Mouse (Mus musculus): ENCODE measurements around the gene Usp21. TPM values are rescaled to one million over a fixed set of nuclear protein-coding genes. Genes with fewer than 3 reads are reported as not detected.

Usp21 gene
- total RNA-seq, 2 experiments from 2014 or later = 33.0 to 50.1 TPM

DNA sequence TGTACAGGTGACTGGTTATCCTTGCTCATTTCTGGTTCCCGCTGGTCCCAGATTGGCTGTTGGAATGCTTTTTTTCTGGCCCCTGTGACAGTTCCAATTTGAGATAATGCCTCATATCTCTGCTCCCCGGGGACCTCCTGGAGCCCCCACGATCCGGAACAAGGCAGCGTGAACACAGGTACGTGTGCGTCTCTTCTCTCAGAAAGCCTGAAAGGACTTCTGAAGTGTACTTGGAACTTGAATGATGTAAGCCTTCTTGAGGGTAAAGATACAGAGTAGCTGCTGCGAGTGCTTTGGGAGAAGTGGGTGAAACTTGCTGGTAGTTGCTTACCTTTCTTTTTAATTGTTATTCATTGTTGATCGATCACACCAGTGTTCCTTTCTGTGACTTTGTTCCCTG lies 16.6 kb downstream of the Usp21 start:
- ATAC-seq (replicated peaks; ENCODE audit: low FRiP score, low TSS enrichment, poor library complexity, severe bottlenecking) = no peak

DNA sequence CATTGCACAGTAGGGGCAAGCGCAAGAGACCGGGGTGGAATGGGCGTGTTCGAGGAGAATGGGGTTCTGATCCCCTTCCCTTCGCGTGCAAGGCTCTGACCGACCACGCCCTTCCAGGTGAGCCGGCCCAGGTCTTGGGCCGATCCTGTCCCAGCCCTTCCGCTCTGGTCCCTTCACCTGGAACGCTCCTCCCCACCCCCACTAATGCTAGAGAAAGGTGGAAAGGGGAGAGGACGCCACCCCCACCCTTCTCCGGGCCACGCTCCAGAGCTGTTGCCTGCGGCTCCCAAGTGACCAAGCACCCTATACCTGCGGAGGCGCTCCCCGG lies 17.3 kb downstream of the Usp21 start:
- ATAC-seq (replicated peaks; ENCODE audit: low FRiP score, low TSS enrichment, poor library complexity, severe bottlenecking) = peak; percentile 39

DNA sequence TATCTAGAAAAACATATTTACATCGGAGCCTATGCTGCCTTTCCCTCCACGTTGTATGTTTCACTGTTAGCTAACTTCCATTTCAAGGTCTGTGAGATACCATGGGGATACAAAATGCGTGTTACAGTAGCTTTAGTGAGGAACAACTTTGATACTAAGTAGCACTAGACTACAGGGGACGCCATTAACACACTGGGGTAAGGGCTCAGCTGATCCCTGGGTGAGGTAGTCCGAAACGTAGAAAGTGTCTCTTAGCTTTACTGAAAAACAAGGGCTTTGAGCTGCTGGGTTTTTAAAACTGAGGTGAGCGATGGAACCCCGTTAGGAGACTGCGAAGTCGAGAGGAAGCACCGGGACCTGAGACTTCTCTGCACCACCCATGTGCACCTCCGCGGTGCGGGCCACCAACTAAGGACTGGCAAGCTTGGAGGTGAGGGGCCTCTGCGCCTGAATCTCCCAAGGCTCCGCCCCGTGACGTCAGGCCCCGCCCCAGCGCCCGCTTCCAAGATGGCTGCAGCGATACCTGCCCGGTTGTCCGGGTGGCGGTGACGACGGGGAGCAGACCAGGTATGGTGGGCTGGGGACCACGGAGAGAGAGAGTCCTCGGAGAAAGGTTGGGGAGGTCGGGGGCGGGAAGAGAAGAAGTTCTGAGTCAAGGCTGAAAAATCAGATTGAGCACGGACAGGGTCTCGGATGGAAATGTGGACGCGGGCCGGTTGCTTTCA lies 17.8 kb downstream of the Usp21 start, which contains the start of gene B4galt3:
Gene B4galt3 (plus strand): TSS at position 481 of the 725 bp plus-strand sequence.
- ATAC-seq (replicated peaks; ENCODE audit: low FRiP score, low TSS enrichment, poor library complexity, severe bottlenecking) = peak; percentile 97

DNA sequence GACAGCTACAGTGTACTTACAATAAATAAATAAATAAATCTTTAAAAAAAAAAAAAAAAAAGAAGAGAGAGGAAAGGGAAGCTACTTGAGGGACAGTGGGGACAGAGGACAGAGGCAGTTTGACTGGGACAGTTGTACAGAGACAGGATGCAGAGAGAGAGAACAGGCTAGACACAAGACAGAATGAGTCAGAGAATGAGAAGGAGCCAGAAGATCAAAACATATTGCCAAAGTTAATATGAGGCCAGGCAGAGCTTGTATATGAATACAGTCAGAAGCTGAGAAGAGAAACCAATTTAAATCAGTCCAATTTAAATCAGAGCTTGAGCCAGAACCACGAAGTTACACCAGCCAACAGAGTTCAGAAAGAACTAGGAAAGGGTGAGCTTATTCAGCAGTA lies 19.4 kb downstream of the Usp21 start:
- ATAC-seq (replicated peaks; ENCODE audit: low FRiP score, low TSS enrichment, poor library complexity, severe bottlenecking) = no peak

DNA sequence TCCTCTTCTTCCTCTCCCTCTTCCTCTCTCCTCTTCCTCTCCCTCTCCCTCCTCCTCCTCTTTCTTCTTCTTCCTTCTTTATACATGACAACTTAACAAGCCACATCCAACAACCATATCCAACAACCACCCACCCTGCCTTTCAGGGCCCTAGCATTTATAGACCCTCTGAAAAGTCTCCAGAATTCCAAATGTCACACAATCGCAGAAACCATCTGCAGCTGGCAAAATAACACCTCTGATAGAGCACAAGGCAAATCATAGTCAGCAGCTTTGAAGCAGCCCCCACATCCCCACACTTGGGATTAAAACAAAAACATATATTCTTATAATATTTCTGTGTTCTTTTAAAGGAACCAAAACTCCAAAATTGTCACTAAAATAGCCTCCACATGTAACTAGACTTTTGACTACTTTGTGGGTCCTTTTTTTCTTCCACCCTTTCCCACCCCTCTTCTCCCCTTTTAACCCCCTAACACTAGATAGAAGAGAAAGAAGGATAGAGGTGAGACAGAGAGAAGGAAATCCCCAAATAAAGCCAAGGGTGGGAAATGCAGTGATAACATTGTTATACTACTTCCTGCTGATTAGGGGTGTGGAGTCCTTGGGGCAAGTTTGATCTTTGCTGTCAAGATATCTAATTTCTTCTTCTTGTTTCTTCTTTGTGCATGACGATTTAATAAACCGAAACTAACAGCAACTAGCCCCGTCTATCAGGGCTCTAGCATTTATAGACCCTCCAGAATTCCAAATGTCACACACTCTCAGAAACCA lies 21.6 kb downstream of the Usp21 start:
- ATAC-seq (replicated peaks; ENCODE audit: low FRiP score, low TSS enrichment, poor library complexity, severe bottlenecking) = no peak

DNA sequence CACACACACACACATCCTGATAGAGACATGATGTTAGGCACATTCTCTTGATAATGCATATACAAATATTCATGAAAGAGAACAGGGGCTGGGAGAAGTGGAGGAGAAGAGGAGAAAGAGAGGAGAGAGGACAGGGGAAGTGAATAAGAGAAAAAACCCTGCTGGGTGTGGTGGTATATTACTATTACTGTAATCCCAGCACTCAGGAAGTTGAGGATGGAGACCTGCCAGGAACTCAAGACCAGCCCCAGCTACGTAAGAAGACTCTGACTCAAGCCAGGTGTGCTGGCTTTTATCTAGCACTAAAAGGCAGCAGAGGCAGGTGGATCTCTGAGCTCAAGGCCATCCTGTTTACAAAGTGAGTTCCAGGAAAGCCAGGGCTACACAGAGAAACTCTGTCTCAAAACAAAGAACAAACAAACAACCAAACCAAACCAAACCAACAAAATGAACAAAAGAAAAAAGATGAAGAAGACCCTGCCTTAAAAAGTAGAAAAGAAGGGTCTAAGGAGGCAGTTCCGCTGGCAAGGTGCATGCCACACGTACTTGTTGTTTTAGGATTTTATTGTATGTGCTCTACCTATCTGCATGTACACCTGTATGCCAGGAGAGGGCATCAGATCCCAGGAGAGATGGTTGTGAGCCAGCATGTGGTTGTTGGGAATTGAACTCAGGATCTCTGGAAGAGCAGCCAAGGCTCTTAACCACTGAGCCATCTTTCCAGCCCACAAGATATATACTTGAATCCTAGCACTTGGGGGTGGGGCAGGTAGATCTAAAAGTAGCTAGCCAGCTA lies 23.9 kb downstream of the Usp21 start:
- no peak for ATAC-seq (replicated peaks; ENCODE audit: low FRiP score, low TSS enrichment, poor library complexity, severe bottlenecking)

DNA sequence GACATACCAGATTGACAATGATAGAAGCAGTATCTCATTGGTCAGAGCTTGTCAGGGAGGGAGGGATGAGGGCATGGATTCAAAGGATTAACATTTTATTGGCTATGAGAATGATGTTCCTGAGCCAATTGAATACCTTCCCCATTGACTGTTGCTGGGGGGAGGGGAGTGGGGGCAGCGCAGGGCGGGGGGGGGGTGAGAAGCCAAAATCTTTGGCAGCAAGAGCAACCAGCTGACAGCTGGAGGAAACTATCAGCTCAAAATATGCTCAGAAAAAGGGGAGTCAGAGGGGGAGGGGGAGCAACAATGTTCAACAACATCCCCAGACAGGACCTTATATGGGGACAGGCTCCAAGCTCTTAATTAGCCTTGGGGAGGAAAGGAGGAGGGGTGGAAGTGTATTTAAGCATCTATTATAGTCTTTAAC lies 24.6 kb downstream of the Usp21 start:
- no peak for ATAC-seq (replicated peaks; ENCODE audit: low FRiP score, low TSS enrichment, poor library complexity, severe bottlenecking)

DNA sequence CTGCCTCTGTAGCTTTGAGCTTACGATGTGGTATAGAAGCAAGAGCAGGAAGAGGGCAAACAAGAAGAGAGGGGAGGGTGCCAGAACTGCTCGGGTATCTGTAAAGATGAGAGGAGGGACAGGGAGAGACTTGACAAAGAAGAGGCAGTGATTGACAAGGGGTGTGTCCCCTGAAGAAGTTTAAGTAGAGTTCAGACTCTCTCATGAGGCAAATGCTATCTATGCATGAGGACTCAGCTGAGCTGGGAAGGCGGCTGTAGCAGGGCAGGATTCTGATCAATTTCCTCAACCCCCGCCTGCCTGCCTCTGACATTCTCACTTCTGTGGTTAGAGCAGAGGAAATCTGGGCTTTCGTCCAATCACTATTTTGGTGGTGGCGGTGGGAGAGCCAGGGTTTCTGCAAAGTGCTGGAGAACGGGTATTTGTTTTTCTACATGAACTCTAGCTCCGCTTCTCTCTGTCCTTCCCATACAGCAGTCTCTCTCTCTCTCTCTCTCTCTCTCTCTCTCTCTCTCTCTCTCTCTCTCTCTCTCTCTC lies 25.1 kb downstream of the Usp21 start:
- ATAC-seq (replicated peaks; ENCODE audit: low FRiP score, low TSS enrichment, poor library complexity, severe bottlenecking) = peak; percentile 25; the same call in 1 of the 2 replicates

DNA sequence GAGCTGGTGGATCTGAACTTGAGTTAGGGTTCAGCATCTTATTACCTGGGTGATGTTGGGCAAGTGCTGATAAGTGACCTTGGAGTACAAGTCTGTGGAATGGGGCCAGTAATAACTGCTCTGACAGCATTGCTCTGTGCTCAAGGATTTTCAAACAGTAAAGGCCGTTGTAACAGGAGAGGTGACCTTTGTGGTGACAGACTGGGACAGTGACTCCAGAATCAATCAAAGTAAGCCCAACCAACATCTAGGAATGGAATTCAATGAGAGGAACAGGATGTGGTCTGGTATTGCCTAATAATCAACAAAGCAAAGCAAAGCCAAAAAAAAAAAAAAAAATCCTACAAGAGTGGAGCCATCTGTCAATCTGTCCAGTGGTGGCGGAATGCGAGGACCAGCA lies 27.5 kb downstream of the Usp21 start:
- no peak for ATAC-seq (replicated peaks; ENCODE audit: low FRiP score, low TSS enrichment, poor library complexity, severe bottlenecking)

DNA sequence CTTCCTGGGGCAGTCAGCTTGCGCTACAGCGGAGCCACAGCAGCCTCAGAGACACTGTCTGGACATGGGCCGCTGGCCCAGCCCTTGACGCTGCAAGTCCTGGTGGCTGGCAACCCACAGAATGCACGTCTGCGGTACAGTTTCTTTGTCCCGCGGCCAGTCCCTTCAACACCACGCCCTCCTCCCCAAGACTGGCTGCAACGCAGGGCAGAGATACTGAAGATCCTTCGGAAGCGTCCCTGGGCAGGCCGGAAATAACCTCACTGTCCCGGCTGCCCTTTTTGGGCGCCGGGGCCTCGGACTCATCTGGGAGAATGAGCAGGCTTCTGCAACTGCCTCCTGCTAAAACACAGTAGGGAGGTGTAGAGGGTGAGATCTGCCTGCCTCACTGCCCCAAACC lies 28.9 kb downstream of the Usp21 start:
- 0 out of 2 replicates have a peak, but pooled peaks have one; percentile 17 for ATAC-seq (replicated peaks; ENCODE audit: low FRiP score, low TSS enrichment, poor library complexity, severe bottlenecking)

DNA sequence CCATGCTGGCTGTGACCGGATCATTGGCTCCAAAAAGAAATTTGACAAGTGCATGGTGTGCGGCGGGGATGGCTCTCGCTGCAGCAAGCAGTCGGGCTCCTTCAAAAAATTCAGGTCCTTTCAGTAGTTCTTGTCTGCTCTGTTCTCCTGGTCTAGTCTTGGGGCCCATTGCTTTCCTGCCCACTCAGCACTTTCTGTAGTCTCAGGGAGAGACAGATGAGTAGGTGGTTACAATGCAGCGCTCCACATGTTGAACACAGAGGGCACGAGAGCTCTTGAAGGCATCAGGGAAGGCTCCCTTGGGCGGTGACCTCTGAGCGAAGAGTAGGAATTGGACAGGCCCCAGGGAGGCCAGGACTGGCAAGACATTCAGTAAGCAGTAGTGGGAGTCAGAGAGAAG lies 30.0 kb downstream of the Usp21 start:
- no peak for ATAC-seq (replicated peaks; ENCODE audit: low FRiP score, low TSS enrichment, poor library complexity, severe bottlenecking)

DNA sequence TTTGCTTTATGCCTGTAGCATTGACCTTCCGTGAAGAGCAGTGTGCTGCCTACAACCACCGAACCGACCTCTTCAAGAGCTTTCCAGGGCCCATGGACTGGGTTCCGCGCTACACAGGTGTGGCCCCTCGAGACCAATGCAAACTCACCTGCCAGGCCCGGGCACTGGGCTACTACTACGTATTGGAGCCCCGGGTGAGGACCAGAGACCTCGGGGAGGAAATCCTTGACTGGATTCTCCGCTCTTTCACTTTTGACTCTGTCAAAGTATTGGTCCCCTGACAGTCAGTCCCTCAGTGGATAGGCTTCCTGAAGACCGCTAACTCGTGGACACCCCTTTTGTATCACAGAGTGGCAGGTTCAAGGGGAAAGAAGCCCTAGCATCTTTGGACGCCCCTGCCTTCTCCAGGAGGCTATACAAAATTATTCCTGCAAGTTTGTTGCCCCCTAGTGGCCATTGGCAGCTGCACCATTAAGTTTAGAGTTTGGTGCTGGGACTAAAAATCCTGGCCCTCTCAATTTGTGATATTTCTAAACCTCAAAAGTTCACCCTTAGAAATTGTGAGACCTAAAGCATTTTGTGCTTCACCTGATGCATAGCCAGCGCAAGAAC lies 30.7 kb downstream of the Usp21 start:
- peak; percentile 64 for ATAC-seq (replicated peaks; ENCODE audit: low FRiP score, low TSS enrichment, poor library complexity, severe bottlenecking)

DNA sequence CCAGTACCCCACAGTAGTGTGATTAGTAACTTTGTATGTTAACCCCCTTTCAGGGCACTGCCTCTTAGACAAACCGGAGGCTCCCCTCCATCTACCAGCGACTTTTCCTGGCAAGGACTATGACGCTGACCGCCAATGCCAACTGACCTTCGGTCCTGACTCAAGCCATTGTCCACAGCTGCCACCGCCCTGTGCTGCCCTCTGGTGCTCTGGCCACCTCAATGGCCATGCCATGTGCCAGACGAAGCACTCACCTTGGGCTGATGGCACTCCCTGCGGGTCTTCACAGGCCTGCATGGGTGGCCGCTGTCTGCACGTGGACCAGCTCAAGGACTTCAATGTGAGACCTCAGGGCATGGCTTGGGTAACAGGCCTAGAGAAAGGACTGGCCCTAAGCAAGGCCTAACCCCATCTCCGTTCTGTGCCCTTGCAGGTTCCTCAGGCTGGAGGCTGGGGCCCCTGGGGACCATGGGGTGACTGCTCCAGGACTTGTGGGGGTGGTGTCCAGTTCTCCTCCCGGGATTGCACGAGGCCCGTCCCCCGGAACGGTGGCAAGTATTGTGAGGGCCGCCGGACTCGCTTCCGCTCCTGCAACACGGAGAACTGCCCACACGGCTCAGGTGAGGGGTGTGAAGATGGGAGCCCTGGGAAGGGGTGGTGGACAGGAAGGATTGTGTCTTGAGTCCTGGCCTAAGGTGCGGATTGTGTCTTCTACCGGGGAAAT lies 31.5 kb downstream of the Usp21 start:
- ATAC-seq (replicated peaks; ENCODE audit: low FRiP score, low TSS enrichment, poor library complexity, severe bottlenecking) = no peak

DNA sequence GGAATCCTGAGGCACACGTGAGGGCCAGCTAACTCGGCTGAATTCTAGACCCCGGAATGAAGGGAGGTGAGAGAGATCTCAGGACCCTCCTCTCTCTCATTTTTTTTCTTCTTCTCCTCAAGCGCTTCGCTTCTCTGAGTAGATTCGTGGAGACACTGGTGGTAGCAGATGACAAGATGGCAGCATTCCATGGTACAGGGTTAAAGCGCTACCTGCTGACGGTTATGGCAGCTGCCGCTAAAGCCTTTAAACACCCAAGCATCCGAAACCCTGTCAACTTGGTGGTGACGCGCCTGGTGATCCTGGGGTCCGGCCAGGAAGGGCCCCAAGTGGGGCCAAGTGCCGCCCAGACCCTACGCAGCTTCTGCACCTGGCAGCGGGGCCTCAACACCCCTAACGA lies 35.4 kb downstream of the Usp21 start:
- ATAC-seq (replicated peaks; ENCODE audit: low FRiP score, low TSS enrichment, poor library complexity, severe bottlenecking) = no peak

DNA sequence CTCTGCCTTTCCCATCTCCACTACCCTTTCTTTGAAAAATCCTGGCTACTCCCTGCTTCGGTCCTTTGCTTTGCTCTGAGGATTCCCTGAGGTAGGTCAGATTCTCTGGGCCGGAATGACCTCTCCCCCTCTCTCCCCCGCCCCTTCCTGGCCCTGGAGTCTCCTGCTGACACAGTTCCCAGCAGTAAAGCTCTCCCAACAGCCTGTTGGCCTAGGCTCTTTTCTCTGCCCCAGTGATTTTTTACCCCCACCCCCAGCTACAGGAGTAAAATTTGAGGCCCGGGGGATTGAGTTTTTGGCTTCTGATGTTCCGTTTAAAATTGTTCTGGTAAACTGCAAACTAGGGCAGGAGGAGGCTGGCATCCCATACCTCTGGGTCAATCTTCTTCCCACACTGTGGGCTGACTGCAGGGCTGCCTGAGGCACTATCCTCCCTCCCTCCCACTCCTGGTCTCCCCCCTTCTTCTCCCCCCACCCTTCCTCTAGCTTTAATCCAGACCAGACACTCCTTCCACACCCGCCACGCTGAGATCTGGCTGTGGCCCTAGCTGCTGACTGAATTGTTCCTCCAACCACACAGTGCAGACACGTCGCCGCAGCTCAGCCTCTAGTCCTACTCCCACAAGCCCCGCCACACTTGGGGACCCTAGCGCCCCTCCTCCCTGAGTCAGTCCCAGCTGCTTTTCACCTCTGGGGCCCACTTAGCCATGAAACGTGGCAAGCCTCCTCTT lies 36.0 kb downstream of the Usp21 start:
- ATAC-seq (replicated peaks; ENCODE audit: low FRiP score, low TSS enrichment, poor library complexity, severe bottlenecking) = no peak

DNA sequence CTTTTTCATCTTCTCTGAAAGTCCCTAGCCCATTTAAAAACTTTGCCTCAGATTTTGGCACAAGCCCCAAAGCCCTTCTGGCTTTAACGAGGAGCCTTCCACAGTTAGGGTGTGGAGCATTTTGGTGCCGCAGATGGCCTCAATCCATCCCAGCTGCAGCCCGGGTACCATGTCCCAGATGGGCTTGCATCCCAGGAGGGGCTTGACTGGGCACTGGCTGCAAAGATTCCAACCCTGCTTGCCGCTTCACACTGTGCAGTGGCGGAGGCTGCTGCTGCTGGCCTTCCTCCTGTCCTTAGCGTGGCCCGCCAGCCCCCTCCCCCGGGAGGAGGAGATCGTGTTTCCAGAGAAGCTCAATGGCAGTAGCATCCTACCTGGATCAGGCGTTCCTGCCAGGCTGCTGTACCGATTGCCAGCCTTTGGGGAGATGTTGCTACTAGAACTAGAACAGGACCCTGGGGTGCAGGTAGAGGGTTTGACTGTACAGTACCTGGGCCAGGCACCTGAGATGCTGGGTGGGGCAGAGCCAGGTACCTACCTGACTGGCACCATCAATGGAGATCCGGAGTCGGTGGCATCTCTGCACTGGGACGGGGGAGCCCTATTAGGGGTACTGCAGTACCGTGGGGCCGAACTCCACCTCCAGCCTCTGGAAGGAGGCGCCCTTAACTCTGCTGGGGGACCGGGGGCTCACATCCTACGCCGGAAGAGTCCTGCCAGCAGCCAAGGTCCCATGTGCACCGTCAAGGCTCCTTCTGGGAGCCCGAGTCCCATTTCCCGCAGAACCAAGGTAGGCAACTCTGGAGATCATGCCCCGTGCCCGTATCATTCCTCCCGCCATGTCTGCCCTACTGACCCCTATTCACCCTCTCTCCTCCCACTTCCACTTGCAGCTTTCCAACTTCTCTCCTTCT lies 36.9 kb downstream of the Usp21 start, which contains the start of gene Ndufs2:
Gene Ndufs2 (minus strand): TSS at position 709 of the 914 bp plus-strand sequence.
- ATAC-seq (replicated peaks; ENCODE audit: low FRiP score, low TSS enrichment, poor library complexity, severe bottlenecking) = no peak

DNA sequence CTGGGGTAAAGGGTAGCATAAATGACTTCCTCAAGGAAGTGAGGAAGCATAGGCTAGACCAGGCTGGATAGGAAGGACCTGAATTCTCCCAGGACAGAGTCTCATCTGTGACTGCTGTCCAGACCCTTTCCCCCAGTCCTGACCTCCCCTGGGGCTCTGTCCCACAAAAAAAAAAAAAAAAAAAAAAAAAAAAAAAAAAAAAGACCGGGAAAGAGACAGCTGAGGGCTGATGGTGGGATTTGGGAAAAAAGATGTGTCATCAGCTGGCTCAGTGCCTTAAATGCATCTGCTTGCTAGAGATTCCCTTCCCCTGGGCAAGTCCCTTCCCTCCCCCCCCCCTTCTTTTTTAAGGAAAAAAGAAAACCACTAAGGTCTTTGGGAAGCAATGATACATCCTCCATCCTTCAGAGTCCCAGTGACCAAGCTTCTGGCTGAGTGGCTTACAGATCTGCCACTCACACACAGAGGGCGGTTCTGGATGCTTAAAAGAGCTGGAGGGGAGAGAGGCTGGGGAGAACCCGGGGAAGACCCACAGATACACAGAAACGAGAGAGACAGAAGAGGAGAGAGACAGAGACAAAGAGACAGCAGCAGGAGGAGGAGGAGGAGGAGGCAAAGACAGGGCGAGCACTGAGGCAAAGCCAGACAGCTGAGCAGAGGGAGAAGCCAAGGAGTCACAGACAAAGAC lies 37.7 kb downstream of the Usp21 start, which contains the start of gene Adamts4:
Gene Adamts4 (plus strand): TSS at position 509 of the 688 bp plus-strand sequence.
- ATAC-seq (replicated peaks; ENCODE audit: low FRiP score, low TSS enrichment, poor library complexity, severe bottlenecking) = no peak
